In the genomic region with DNA sequence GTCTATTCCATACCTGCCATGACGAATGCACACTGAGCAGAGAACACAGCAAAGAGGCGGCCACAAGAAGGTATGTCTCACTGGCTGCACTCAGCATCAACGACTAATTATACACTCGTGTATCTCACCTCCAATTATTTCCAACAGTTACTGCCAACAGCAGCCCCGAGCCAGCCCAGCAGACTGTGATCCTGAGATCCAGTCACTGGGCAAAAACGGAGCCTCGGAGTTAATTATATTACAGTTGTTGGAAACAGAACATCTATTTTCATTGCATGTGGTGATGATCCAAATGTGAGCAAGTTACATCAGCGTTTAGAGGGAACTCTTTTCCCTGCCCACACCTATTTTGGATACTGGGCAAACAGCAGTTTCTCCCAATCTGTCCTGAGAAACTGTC, we compare ENCODE assay signal across 15 mouse cellular contexts. TPM values are rescaled to one million over a fixed set of nuclear protein-coding genes. Genes with fewer than 3 reads are reported as not detected.
A peak's percentile ranks its signal among the peaks of the same experiment; 100 is the strongest.
DNase-seq lines count a peak whose midpoint lies in the region.
"Had no signal": no experiment of that assay in that cellular context is flagged by ENCODE, and none has a peak within 500 bp of the region (broad histone marks: within the 10 kb centered on the region; RNA-seq: fewer than 3 reads in every experiment).

No protein-coding gene starts in this region.

- peak; percentile 56 to 75 for DNase-seq in heart, adult 18-20 months
- no peak for DNase-seq in heart, postnatal 25 days (ENCODE audit: low spot score)
- peak; percentile 58 for DNase-seq in right cerebral cortex, adult 18-20 months
- no peak for DNase-seq in right cerebral cortex, postnatal 14 days
- DNase-seq in heart, postnatal 36 days, result peak; percentile 5 to 25
- peak; percentile 60 for DNase-seq in telencephalon, adult 2 months (ENCODE audit: low read depth, low spot score)
- DNase-seq in spleen, postnatal 14 days (ENCODE audit: low spot score in 2 of 2), result no peak
- DNase-seq: embryo, embryonic 11 days; gastrocnemius, postnatal 14 days; kidney, adult 11 months; liver; lung, adult 2 months; lung, postnatal 4 days; thymus, postnatal 14 days had no signal

- intact Hi-C loops in heart, postnatal 25 days (cut with DNase I), result no loop called here
- intact Hi-C loops in heart, postnatal 36 days (cut with DNase I), result no loop called here

RNA-seq across cellular contexts. Expression of gene Sult6b2, which starts 46.1 kb away (rescaled TPM):
- total RNA-seq in heart, adult 18-20 months (2021), result not detected
- under 1 TPM in 1 of 2 experiments, not detected in 1; 0.23 TPM for total RNA-seq in heart, postnatal 25 days (2021)
- total RNA-seq in heart, postnatal 36 days (2021), result under 1 TPM in 1 of 2 experiments, not detected in 1; 0.28 TPM
- total RNA-seq: adrenal gland, adult 18-20 months; gastrocnemius, postnatal 14 days had no signal

Comparison
In these comparisons a context has a peak if more than half of its experiments do, and no peak if none do; other contexts are left out.
1. DNase-seq: peak in heart, adult 18-20 months (2 of 2), right cerebral cortex, adult 18-20 months (single experiment), heart, postnatal 36 days (2 of 2) and telencephalon, adult 2 months (single experiment); none in heart, postnatal 25 days (single experiment), right cerebral cortex, postnatal 14 days (single experiment) and spleen, postnatal 14 days (0 of 2).